Mouse (Mus musculus) limb, embryonic 14.5 days (tissue): ENCODE measurements at regions not wholly inside any gene's neighbourhood (a gene's known extent, or its start where the extent isn't known, plus 50 kb on each side); places are given as distances from the start of the nearest gene placed in this dataset.
"Not testable (repeated sequence)": the region's sequence is repeated elsewhere in the genome, so short reads cannot be mapped to it uniquely, and the experiment has no call there.

ENCODE experiments used
- ATAC-seq: fragments of 200-750 bp; cut with Nextera tagmentation; 2 replicates; pipeline ENCODE4 v1.8.0; 2017; ENCODE audit warnings: low read depth, moderate number of reproducible peaks, moderate TSS enrichment; ENCODE audit not compliant: low FRiP score
- DNase-seq: peaks from one replicate; pipeline ENCODE4 v3.0.0-alpha.2; 2015; ENCODE audit warnings: low spot score
- H3K27ac ChIP-seq: fragments of 300-500 bp; sonication (generic); replicated peaks from 2 replicates; pipeline ENCODE4 v1.5.1; 2014; ENCODE audit warnings: low read depth, mild to moderate bottlenecking, low read length, moderate library complexity, mixed read lengths
- H3K27me3 ChIP-seq: fragments of 300-500 bp; sonication (generic); 2 replicates; pipeline ENCODE4 v1.6.1; 2014; ENCODE audit warnings: low read length, mixed read lengths; ENCODE audit not compliant: control insufficient read depth, insufficient read depth
- H3K36me3 ChIP-seq: fragments of 300-500 bp; sonication (generic); 2 replicates; pipeline ENCODE4 v1.6.1; 2014; ENCODE audit warnings: mild to moderate bottlenecking, low read length, moderate library complexity, mixed read lengths; ENCODE audit not compliant: control insufficient read depth, insufficient read depth
- H3K4me1 ChIP-seq: fragments of 300-500 bp; sonication (generic); 2 replicates; pipeline ENCODE4 v1.6.1; 2014; ENCODE audit warnings: antibody characterized with exemption, low read length, mixed read lengths; ENCODE audit not compliant: control insufficient read depth, insufficient read depth
- H3K4me2 ChIP-seq: fragments of 300-500 bp; sonication (generic); replicated peaks from 2 replicates; pipeline ENCODE4 v1.6.1; 2014; ENCODE audit warnings: low read depth, mild to moderate bottlenecking, low read length, moderate library complexity; ENCODE audit not compliant: severe bottlenecking
- H3K4me3 ChIP-seq: fragments of 300-500 bp; sonication (generic); replicated peaks from 2 replicates; pipeline ENCODE4 v1.5.1; 2014; ENCODE audit warnings: low read length
- H3K9ac ChIP-seq: fragments of 300-500 bp; sonication (generic); 2 replicates; pipeline ENCODE4 v1.6.1; 2014; ENCODE audit warnings: mild to moderate bottlenecking, low read depth, low read length, moderate library complexity; ENCODE audit not compliant: severe bottlenecking
- H3K9me3 ChIP-seq: fragments of 300-500 bp; sonication (generic); 2 replicates; pipeline ENCODE4 v1.6.1; 2016; ENCODE audit warnings: low read length; ENCODE audit not compliant: control insufficient read depth
- POLR2A ChIP-seq: fragments of 200-500 bp; IDR thresholded peaks from 2 replicates; pipeline ENCODE4 v1.8.0; 2012; ENCODE audit warnings: inconsistent platforms, mild to moderate bottlenecking, moderate library complexity, borderline replicate concordance; ENCODE audit not compliant: insufficient read depth, insufficient read length; ENCODE audit errors: extremely low read depth
- WGBS: fragments of 180-500 bp; shearing (Covaris S2); extraction: QIAGEN DNeasy Blood & Tissue Kit; methylation state at CpG from one replicate; pipeline ENCODE4 v1.1.7; 2014; 5-methylcytosine and 5-hydroxymethylcytosine counted together

- Histone ChIP-seq H3K9me3 (peaks cover 3% of the 10 kb centered on the region; the same call in 1 of the 2 replicates), H3K27me3 (no peaks in the 10 kb centered on the region), H3K36me3 (no peaks in the 10 kb centered on the region), H3K4me2 (no peak overlapping the region), H3K4me3 (no peak overlapping the region), H3K4me1 (peaks cover 7% of the 10 kb centered on the region; the same call in 1 of the 2 replicates), H3K9ac (no peak overlapping the region), H3K27ac (no peak overlapping the region)
- peak; percentile 68 for ATAC-seq
- peak; percentile 21 for DNase-seq
- TF ChIP-seq POLR2A, result no peak
- WGBS, result 78% methylated on average over 1 of the region's 1 CpGs
Measured at GRCm38 (mm10) chr3:57948720-57949119, 100.8 kb upstream of the Pfn2 start.

GRCm38 (mm10) chr3:57950431-57951331 is 102.8 kb upstream of the Pfn2 start:
- H3K4me2 ChIP-seq, result no peak overlapping the region
- no peak overlapping the region for H3K9ac ChIP-seq
- 76% methylated on average over 7 of the region's 7 CpGs for WGBS
- no peak overlapping the region for H3K4me3 ChIP-seq
- no peak for ATAC-seq
- H3K36me3 ChIP-seq, result no peaks in the 10 kb centered on the region
- no peaks in the 10 kb centered on the region for H3K27me3 ChIP-seq
- H3K9me3 ChIP-seq, result peaks cover 3% of the 10 kb centered on the region; the same call in 1 of the 2 replicates
- H3K4me1 ChIP-seq, result peaks cover 7% of the 10 kb centered on the region; the same call in 1 of the 2 replicates
- no peak overlapping the region for H3K27ac ChIP-seq
- DNase-seq, result no peak
- no peak for TF ChIP-seq POLR2A

- Histone ChIP-seq H3K9ac (no peak overlapping the region), H3K27me3 (no peaks in the 10 kb centered on the region), H3K36me3 (no peaks in the 10 kb centered on the region), H3K4me1 (peaks cover 7% of the 10 kb centered on the region; the same call in 1 of the 2 replicates), H3K27ac (no peak overlapping the region), H3K4me2 (no peak overlapping the region), H3K9me3 (peaks cover 3% of the 10 kb centered on the region; the same call in 1 of the 2 replicates), H3K4me3 (no peak overlapping the region)
- TF ChIP-seq POLR2A, result no peak
- WGBS, result 55% methylated on average over 5 of the region's 5 CpGs
- DNase-seq (no peak), ATAC-seq (no peak)
Measured at GRCm38 (mm10) chr3:57951438-57951837, 103.6 kb upstream of the Pfn2 start.

- no peak overlapping the region for H3K4me2 ChIP-seq
- 82% methylated on average over 4 of the region's 4 CpGs for WGBS
Measured at GRCm38 (mm10) chr3:57957352-57957751, 109.5 kb upstream of the Pfn2 start.

GRCm38 (mm10) chr3:57963965-57964364 is 116.1 kb upstream of the Pfn2 start:
- 84% methylated on average over 7 of the region's 7 CpGs for WGBS
- no peak for ATAC-seq
- no peaks in the 10 kb centered on the region for H3K27me3 ChIP-seq

More at GRCm38 (mm10) chr3:57957352-57957751, 109.5 kb upstream of the Pfn2 start:
- H3K9me3 ChIP-seq, result no peaks in the 10 kb centered on the region
- H3K36me3 ChIP-seq, result no peaks in the 10 kb centered on the region
- no peaks in the 10 kb centered on the region for H3K27me3 ChIP-seq
- no peak overlapping the region for H3K27ac ChIP-seq
- TF ChIP-seq POLR2A, result no peak
- no peak for DNase-seq
- no peaks in the 10 kb centered on the region for H3K4me1 ChIP-seq
- no peak for ATAC-seq
- no peak overlapping the region for H3K4me3 ChIP-seq
- no peak overlapping the region for H3K9ac ChIP-seq

GRCm38 (mm10) chr3:57970614-57971013 is 122.7 kb upstream of the Pfn2 start:
- not testable (repeated sequence) for H3K4me2 ChIP-seq, H3K4me1 ChIP-seq, H3K4me3 ChIP-seq, H3K27me3 ChIP-seq, H3K9me3 ChIP-seq, H3K9ac ChIP-seq, DNase-seq, H3K36me3 ChIP-seq, H3K27ac ChIP-seq
- 0 out of 2 replicates have a peak, but pooled peaks have one; percentile 30 for ATAC-seq
- WGBS, result 74% methylated on average over 2 of the region's 2 CpGs

More at GRCm38 (mm10) chr3:57963965-57964364, 116.1 kb upstream of the Pfn2 start:
- Histone ChIP-seq H3K9me3 (no peaks in the 10 kb centered on the region), H3K4me3 (no peak overlapping the region), H3K9ac (no peak overlapping the region), H3K36me3 (no peaks in the 10 kb centered on the region), H3K4me2 (no peak overlapping the region), H3K27ac (no peak overlapping the region), H3K4me1 (no peaks in the 10 kb centered on the region)
- no peak for TF ChIP-seq POLR2A
- no peak for DNase-seq
